Mouse (Mus musculus): ENCODE measurements at regions not wholly inside any gene's neighbourhood (a gene's known extent, or its start where the extent isn't known, plus 50 kb on each side); places are given as distances from the start of the nearest gene placed in this dataset.
A peak's percentile ranks its signal among the peaks of the same experiment; 100 is the strongest.

DNA sequence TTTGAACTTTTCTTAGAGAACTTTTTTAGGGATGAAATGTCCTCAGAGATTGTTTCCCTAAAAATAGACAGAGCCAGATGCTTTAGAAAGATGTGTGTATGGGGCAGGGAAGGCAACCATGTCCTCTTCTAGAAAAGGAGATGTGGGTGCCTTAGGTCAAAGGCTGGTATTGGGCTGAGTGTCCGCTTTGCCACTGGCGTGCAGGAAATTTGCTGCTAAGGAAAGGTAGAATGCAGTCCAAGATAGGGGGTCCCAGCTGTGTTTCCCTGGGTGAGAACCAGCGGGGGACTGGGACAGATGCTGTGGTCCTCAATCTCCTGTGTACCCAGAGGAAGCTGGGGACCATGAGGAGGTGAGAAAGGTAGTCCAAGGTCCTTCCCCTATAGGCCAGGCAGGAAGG lies 291.0 kb downstream of the Pdcd6ip start:
- DNase-seq = no peak

DNA sequence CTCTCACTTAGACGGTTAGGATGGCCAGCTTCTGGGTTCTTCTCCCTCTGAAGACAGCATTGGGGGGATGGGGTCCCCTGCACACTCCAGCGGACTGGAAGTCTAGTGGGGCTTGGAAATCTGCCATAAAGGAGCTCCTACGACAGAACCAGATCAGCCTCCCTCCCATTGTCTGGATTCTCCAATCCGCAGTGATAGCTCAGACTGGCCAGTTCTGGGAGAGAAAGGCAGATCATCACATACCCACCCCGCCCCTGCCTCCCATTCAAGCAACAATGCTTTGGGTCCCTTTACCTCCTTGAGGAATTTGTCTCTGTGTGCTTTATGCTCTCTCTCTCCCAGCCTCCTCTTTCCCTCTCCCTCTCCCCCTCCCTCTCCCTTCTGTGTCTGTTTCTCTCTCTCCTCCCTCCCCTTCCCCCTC lies 292.5 kb downstream of the Pdcd6ip start:
- no peak for DNase-seq

DNA sequence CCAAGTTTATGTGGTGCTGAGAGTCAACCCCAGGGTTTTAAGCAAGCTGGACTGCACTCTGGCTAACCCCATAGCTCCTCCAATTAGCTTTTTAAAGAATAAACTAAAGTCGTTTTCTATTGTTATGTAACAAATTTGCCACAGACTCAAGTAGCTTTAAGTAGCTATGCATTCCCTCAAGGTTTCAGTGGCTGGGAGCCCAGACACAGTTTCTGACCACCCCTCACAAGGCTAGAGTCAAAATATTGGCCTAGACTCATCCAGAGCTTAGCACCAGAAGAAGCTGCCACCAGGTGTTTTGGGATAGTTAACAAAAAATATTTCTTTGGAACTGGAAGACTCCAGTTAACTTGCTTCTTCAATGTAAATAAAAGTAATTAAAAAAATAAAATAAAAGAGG lies 293.4 kb downstream of the Pdcd6ip start:
- DNase-seq = no peak

DNA sequence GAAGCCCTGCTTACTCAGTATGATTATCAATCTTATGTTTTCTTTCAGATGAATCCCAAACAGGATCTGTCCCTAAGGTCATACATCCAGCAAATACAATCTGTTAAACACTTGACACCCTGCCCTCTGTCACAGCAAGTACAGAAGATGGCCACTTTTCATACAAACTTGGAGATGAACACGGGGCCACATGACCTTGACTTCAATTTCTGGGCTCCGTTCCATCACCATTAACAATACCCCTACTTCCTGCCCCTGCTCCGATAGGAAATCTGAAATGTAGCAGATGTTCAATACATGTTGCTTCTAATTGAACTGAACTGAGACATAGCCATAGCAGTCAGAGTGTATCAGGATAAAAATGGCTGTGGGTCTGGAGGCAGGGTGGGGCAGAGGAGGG lies 294.2 kb downstream of the Pdcd6ip start:
- DNase-seq = no peak

DNA sequence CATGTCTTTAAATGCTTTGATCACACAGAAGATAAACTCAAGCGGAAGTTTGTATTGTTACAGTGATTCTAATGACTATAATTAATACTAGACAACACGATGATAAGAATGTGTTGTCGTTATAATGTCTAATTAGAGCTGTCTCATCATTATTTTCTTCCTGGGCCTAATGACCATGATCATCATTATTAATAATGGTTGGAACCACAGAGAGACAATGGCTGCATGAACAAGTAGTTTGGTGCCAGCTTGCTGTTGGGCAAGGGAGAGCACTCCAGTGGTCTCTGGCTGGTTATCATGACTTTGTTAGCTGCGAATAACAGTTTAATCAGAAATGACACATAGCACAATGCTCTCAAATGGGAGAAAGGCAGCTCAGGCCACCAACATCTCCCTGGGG lies 296.4 kb downstream of the Pdcd6ip start:
- DNase-seq = no peak

DNA sequence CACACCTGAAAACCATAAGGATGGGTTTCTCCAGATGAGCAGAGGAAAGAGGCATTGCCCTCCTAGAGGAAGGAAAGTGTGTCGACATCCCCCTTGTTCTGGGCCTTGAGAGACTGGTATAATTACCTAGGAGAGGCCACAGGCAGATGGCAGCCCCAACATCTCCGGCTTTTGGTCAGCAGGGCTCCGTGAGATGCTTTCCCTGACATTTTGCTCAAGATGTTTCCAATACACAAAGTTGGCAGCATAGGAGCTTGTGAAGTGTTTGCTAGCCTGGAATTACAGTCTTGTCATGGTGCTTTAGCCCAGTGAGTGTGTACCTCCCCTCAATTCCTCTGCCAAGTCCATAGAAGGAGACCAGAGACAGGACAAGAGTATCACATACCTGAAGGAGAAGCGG lies 299.5 kb downstream of the Pdcd6ip start:
- DNase-seq = no peak

DNA sequence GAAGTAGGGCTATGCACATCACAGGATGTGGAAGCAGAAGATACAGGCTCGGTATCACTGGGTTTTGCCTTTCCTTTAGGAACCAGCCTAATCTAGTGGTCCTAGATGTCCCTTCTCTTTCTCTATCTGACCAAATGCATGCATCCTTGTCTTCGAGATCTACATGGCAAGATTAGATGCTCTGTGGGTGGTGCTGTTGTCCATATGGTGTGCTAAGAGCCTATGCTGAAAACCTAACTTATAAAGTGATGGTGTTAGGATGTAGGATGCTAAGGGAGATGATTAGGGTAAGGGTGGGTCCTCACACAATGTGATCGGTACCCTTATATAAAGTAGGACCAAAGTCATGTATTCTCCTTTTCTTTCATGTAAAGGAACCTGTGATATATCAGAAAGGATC lies 313.7 kb downstream of the Pdcd6ip start:
- DNase-seq = no peak

DNA sequence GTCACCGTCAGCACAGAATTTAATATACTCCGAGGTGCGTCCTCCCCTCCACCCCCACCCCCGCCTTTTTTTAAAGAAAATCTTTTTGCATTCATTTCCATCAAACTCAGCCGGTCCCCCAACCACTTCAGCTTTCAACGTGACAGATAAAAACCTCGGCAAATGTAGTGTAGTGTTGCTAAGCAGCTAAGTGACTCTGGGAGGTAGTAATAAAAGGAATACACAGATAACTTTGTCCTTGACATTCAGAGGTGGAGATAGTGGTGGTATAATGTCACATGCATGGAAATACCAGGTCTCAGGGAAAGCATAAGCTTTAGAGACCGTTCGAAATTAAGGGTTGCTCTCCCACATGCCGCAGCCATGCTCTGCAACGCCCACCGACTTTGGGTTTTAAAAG lies 320.7 kb downstream of the Pdcd6ip start:
- DNase-seq = no peak

DNA sequence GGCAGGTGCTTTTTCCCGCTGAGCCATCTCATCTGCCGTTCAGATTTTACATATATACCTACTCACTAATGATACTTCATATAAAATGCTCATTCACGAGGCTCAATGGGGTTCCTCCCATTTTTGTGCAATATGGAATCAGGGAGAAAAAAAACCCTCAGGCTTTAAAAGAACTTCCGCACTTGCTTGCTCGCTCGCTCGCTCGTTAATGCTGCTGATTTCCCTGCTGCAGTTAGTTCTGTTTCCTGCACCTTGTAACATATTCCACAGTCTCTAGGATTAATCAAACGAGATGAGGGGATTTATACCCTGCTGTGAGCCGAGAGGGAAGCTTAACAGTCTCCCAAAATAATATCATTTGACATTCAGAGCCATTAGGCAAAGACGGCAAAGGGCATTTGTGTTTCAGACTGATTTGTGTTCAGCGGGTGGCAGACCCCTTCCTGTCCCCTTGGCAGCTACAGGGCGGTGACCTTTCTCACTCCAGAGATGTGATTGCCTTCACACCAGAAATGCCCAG lies 326.4 kb downstream of the Pdcd6ip start:
- DNase-seq = no peak

DNA sequence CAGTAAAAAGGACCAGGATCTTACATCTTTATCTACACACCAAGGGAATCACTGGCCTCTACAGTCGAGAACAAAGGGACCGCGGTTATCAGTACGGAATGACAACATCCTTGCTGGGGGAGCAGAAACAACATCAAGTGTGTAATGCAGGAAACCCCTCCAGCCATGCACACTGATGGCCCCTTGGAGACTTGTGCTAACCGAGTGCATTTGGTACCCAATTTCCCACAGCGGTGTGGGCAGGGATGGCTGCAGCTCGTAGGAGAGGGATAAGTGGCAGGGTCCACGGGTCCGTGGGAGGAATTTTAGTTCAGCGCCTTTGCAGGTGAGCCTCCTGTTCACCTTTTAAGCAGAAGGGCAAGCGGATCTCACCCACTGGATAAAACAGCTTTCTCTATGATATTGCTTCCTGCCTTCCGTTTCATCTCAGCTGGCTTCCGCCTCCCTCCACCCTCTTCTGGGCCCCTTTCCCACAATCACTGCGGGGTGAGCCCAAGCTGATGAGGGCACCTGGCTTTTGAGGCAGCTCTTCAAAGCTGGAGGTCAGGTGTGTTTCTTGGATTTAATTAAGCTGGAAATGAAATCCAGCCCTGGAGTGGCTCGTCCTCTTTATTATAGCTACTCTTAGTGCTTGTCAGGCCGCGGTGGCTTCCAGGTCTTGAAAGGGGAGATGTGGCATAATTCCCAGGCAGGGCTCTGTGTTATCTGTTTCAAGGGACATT lies 327.5 kb downstream of the Pdcd6ip start:
- no peak for DNase-seq

DNA sequence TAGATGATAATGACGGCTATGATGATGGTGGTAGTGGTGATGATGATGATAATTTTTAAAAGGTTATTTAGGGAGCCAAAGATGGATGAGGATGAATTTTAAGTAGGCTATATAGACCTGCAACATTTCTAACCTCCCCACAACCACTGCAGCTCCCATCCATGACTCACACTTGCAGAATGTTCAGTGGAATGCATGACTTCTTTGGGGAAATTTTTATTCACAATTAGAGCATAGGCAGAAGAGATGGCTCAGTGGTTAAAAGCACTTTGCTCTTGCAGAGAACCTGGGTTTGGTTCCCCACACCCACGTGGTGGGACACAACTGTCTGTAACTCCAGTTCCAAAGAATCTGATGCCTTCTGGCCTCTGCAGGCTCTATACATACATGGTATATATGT lies 329.5 kb downstream of the Pdcd6ip start:
- DNase-seq = no peak

DNA sequence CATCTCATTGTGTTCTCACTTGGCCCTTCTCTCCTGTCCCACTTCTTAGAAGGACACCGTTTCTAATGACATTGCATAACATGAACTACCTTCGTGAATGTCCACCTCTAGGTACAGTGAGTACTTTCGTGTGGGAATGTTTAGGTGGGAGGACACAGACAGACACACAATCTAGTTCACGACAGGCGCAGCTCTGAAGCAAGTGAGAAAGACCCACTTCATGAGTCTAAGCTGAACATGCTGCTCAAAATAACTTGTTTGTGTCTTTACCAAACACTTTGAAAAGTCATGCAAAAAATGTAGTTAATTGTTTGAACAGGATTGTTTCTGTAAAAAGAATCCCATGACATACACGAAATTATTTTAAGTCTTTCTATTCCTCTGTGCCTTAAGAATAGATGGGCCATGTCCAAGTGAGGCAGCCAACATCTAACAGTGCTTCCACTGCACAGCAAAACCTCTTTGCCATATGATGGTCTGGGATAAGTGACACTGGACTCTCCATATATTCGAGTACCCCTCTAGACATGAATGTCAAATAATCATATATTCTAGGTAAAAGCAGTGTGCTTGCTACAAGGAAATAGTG lies 336.2 kb downstream of the Pdcd6ip start:
- no peak for DNase-seq

DNA sequence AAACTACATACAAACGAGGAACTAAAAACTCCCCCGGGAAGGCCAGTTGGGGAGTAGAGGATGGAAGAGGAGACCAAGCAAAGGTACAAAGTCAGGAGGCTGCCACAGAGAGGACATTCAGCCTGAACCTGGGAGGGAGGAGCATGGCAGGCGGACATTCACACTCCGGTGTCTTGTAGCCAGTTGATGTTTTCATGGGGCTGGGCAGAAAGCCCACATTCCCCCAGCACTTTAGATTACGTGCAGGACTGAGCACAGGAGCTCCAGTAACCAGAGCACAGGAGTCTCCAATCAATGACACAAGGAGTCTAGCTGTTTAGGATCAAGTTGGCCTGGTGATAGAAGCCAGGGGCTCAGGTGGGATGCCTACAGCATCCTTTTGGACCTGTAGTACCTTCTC lies 360.1 kb downstream of the Pdcd6ip start:
- DNase-seq = no peak

DNA sequence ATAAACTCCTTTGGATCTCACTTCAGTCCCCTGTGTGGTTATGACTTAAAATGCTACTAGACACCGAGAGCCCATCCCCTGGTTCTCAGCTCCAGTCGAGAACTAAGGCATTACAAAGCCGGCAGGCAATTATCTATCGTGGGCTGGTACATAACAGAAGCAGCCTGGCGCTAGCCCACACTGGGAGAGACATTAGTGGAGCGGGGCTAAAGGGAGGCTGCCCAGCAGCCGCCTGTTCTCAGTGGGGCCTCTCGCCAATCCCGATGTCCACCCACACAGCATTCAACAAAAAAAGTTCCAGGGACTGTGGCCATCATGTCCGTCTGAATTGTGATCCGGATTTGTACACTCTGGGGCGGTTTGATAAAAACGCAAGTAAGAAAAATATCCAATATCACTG lies 361.5 kb downstream of the Pdcd6ip start:
- DNase-seq = peak; percentile 24

DNA sequence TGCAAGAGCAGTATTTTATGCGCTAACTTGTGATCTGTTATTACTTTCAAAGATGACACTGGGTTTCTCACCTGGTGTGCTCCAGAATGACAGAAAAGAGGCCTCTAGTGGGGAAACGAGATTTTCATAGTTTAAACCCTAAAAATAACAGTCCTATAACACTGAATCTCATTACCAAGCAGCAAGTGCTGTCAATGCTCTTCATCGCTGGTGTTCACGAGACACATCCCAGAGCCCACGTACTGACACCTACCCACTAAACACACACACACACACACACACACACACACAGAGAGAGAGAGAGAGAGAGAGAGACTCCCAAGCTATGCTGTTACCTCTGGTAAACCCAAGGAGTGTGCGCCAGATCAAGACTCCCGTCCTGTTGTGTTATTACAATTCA lies 365.9 kb downstream of the Pdcd6ip start:
- peak; percentile 36 for DNase-seq

DNA sequence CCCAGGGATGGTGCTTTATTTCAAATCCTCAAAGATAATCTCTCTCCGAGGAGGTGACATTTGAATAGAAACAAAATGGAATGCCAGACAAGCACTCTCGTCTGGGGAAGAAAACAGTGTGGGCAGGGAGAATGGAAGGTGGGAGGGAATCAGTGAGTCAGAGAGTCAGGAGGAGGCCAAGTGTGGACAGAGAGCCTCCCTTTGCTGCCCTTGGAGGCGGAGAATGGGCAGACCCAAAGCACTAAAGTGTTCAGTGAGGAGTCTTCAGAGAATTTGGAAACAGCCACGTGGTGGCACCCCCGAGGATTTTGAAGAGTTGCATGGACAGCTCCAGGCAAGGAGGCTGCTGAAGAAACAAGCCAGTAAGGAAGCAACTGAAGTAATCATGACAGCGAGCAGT lies 367.2 kb downstream of the Pdcd6ip start:
- no peak for DNase-seq

DNA sequence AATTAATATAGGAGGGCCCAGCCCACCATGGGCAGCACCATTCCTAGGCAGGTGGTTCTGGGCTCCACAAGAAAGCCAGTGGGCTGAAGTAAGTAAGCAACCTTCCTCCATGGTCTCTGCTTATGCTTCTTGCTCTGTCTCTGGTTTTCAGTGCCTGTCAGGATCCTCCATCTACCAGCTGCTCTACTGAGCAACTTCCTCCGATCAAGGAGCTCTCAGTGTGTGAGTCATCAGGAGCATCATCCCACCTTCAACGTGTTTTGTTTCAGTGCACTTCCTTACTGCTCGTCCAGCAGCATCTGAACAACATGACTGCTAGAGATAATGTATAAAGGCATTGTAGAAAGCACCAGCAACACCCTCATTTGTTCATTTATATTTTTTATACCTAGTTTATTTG lies 368.0 kb downstream of the Pdcd6ip start:
- DNase-seq = no peak

DNA sequence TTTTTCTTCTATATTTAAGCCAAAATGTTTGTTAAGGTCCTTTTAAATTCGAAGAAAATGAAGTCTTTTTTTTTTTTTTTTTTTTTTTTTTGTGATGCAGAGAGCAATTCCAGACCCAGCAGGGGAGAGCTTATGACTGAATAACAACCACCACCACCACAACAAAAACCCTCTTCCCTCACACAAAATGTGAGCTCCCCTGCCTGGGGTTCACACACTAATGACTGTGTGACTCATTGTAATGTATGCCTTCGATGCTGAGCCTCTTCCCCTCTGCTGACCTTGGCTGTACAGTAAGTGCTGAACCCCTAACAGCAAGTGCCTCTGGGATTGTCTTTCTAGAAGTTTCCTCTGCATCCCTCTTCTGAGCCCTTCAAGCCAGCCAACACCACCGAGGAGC lies 383.6 kb downstream of the Pdcd6ip start:
- DNase-seq = no peak

DNA sequence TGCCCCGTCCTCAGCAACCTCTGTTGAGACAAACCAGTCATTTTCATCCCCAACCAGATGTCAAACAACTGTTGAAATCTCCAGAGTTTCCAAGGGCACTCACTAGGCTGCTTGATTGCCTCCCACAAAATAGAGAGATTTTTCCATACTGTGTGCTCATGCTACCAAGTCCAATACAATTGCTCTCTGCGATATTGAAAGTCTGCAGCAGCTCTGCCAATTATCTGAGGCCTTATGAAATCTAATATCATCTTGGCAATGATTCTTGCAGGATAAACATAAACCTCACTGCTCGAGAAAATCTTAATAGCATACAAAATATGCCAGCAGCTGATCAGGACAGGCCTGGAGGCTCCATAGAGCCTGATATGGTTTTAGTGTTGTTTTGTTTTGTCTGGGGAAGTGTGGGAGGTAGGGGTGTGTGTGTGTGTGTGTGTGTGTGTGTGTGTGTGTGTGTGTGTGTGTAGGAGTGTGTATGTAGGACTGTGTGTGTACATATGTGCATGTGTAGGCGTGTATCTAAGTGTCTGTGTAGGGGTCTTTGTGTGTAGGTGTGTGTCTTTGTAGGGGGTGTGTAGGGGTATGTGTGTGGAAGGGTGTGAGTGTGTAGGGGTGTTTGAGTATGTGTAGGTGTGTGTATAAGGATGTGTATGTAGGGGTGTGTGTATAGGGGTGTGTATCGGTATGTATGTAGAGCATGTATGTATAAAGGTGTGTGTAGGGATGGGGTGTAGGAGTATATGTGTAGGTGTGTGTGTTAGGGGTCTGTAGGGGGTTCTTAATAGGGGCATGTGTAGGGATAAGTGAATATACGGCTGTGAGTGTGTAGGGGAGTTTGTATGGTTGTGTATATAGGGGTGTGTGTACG lies 398.1 kb downstream of the Pdcd6ip start:
- DNase-seq = no peak

DNA sequence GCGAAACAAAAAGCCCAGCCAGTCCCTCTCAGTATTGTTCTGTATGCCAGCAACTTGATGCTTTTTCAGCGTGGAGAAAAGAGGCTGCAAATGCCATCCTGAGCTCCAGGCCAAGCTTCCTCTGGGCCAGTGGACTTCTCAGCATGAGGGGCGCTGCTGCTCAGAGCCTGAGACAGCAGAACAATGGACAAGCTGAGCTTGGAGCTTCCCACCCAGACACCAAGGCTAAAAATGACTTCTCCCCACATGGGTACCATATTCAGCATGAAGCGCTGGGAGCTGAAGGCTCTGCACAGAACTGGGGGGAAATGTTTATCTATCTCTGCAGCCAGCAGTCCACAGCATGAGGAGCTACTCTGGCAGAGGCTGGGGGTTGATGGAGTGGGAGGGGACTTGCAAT lies 402.3 kb downstream of the Pdcd6ip start:
- no peak for DNase-seq

DNA sequence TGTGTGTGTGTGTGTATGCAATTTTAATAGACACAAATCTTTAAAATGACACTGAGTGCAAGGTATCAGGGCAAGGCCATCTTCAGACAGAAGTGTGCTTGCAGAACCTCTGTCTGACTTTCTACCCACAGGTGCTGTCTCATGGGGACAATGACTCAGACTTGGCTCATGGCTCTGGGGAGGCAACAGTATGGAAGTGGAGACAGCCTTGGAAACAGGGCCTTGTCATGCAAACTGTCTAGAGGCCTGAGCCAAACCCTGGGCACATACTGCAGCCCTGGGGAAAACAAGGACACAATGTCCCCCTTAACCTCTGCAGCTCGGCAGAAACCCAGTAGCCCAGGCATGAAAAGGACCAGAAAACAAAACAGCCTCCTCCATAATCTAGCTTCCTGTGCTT lies 405.6 kb downstream of the Pdcd6ip start:
- DNase-seq = no peak

DNA sequence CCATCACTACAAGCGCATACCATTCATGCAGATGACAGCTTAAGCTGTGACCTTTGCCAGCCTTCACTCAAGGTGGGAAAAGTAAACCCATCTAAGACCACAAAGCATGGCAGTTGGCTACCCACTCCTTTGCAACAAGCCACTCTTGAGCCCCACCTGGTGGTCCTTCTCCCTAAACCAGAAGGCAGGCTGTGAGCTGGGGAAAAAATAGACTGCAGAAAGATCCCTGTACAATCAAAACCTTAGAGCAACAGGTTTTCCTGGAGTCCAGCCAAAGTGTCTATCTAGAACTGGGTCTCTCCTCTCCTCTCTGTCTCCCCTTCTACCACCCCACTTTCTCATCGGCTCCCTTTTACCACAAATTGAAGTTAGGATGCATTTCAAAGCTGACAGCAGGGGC lies 407.2 kb downstream of the Pdcd6ip start:
- DNase-seq = peak; percentile 28

DNA sequence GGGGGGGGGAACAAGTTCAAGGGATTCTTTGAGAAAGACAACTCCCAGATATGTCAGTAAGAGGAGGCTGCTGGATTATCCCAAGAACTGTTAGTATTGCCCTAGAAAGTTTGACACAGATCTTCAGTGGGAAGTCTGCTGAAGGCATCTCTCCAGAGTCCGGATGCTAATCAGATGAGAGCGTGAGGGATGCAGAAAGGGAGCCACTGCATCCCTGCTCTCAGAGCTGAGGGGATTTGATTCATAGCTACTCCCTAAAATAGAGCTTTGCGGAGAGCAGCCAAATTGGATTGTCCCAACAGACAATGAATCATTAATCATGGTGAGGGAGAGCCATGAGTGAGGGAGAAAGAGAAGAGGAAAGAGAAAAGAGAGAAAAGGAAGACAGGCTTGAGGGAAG lies 408.2 kb downstream of the Pdcd6ip start:
- DNase-seq = peak; percentile 38
